Mouse (Mus musculus) small intestine, adult 2 months (tissue): ENCODE data around the gene Lima1. TPM values are rescaled to one million over a fixed set of nuclear protein-coding genes. Genes with fewer than 3 reads are reported as not detected.

ENCODE experiments used
- H3K27ac ChIP-seq: fragments of 200-500 bp; 2 replicates; pipeline ENCODE4 v1.5.1; 2012; ENCODE audit warnings: low read depth, low read length, control low read depth, inconsistent platforms; ENCODE audit not compliant: insufficient read depth
- H3K27me3 ChIP-seq: fragments of 200-500 bp; 2 replicates; pipeline ENCODE4 v1.6.1; 2012; ENCODE audit warnings: mild to moderate bottlenecking, moderate library complexity, low read length, inconsistent platforms; ENCODE audit not compliant: control insufficient read depth, insufficient read depth
- H3K36me3 ChIP-seq: fragments of 200-500 bp; 2 replicates; pipeline ENCODE4 v1.6.1; 2012; ENCODE audit warnings: mild to moderate bottlenecking, low read length, control low read depth, inconsistent platforms; ENCODE audit not compliant: control insufficient read depth, insufficient read depth
- H3K4me1 ChIP-seq: fragments of 200-500 bp; 2 replicates; pipeline ENCODE4 v1.6.1; 2012; ENCODE audit warnings: low read length, inconsistent platforms, mixed read lengths; ENCODE audit not compliant: control insufficient read depth, insufficient read depth, insufficient read length
- H3K4me3 ChIP-seq: fragments of 200-500 bp; 2 replicates; pipeline ENCODE4 v1.5.1; 2012; ENCODE audit warnings: low read depth, mild to moderate bottlenecking, control low read depth, inconsistent platforms, low read length, moderate library complexity
- CTCF ChIP-seq: fragments of 200-500 bp; IDR thresholded peaks from 2 replicates; pipeline ENCODE4 v1.5.1; 2012; ENCODE audit warnings: low read depth, mild to moderate bottlenecking, control low read depth, inconsistent platforms, low read length, moderate library complexity, mixed read lengths; ENCODE audit not compliant: insufficient replicate concordance, insufficient read length; ENCODE audit errors: extremely low read depth
- POLR2A ChIP-seq: fragments of 200-500 bp; IDR thresholded peaks from 2 replicates; pipeline ENCODE4 v1.6.1; 2012; ENCODE audit warnings: low read depth, mild to moderate bottlenecking, control low read depth, inconsistent platforms, low read length, moderate library complexity
- WGBS: fragments of 180-500 bp; shearing (Covaris S2); methylation state at CpG from one replicate; pipeline ENCODE4 v1.1.7; 2018; 5-methylcytosine and 5-hydroxymethylcytosine counted together
- polyA plus RNA-seq: library from polyadenylated mRNA; depleted of rRNA; stranded (reverse); fragments of >200 nt; gene quantifications from 2 replicates; pipeline ENCODE4 v1.2.3, GENCODE M21; 2012

Gene Lima1
- polyA plus RNA-seq, 1 experiment: 47.7 TPM

GRCm38 (mm10) chr15:99907041-99907440 is 31.8 kb upstream of the Lima1 start:
- H3K27ac ChIP-seq: no peak overlapping the region
- WGBS: 39% methylated on average over 4 of the region's 4 CpGs

GRCm38 (mm10) chr15:99904841-99905240 is 29.6 kb upstream of the Lima1 start:
- no peak overlapping the region for H3K27ac ChIP-seq
- 84% methylated on average over 9 of the region's 9 CpGs for WGBS

More at GRCm38 (mm10) chr15:99907041-99907440, 31.8 kb upstream of the Lima1 start:
- H3K36me3 ChIP-seq: no peaks in the 10 kb centered on the region
- H3K27me3 ChIP-seq: no peaks in the 10 kb centered on the region
- no peak overlapping the region for H3K4me3 ChIP-seq
- TF ChIP-seq CTCF (no peak), POLR2A (no peak)
- peaks cover 15% of the 10 kb centered on the region; the same call in 1 of the 2 replicates for H3K4me1 ChIP-seq

GRCm38 (mm10) chr15:99904333-99904732 is 29.1 kb upstream of the Lima1 start:
- 3% methylated on average over 4 of the region's 4 CpGs for WGBS
- no peaks in the 10 kb centered on the region for H3K27me3 ChIP-seq
- H3K4me1 ChIP-seq: peaks cover 12% of the 10 kb centered on the region; the same call in 1 of the 2 replicates
- H3K4me3 ChIP-seq: no peak overlapping the region
- peak; percentile 63; the same call in 1 of the 2 replicates for TF ChIP-seq CTCF
- TF ChIP-seq POLR2A: no peak
- H3K27ac ChIP-seq: no peak overlapping the region
- no peaks in the 10 kb centered on the region for H3K36me3 ChIP-seq

More at GRCm38 (mm10) chr15:99904841-99905240, 29.6 kb upstream of the Lima1 start:
- H3K27me3 ChIP-seq: no peaks in the 10 kb centered on the region
- TF ChIP-seq CTCF (no peak), POLR2A (no peak)
- no peaks in the 10 kb centered on the region for H3K36me3 ChIP-seq
- H3K4me1 ChIP-seq: peaks cover 15% of the 10 kb centered on the region; the same call in 1 of the 2 replicates
- no peak overlapping the region for H3K4me3 ChIP-seq

GRCm38 (mm10) chr15:99903227-99903626 is 28.0 kb upstream of the Lima1 start:
- TF ChIP-seq CTCF (no peak), POLR2A (no peak)
- 77% methylated on average over 5 of the region's 5 CpGs for WGBS
- Histone ChIP-seq H3K27me3 (no peaks in the 10 kb centered on the region), H3K36me3 (no peaks in the 10 kb centered on the region), H3K27ac (0 out of 2 replicates have a peak overlapping the region, but pooled peaks have one; percentile 40), H3K4me1 (peaks cover 11% of the 10 kb centered on the region; the same call in 1 of the 2 replicates), H3K4me3 (no peak overlapping the region)

GRCm38 (mm10) chr15:99902786-99903185 is 27.5 kb upstream of the Lima1 start:
- Histone ChIP-seq H3K4me3 (no peak overlapping the region), H3K4me1 (peaks cover 11% of the 10 kb centered on the region; the same call in 1 of the 2 replicates), H3K27ac (0 out of 2 replicates have a peak overlapping the region, but pooled peaks have one; percentile 40), H3K36me3 (no peaks in the 10 kb centered on the region), H3K27me3 (no peaks in the 10 kb centered on the region)
- 34% methylated on average over 5 of the region's 5 CpGs for WGBS
- TF ChIP-seq CTCF (no peak), POLR2A (no peak)

GRCm38 (mm10) chr15:99896621-99897020 is 21.4 kb upstream of the Lima1 start:
- Histone ChIP-seq H3K4me3 (no peak overlapping the region), H3K4me1 (peaks cover 17% of the 10 kb centered on the region), H3K27ac (no peak overlapping the region), H3K36me3 (no peaks in the 10 kb centered on the region), H3K27me3 (no peaks in the 10 kb centered on the region)
- no peak for TF ChIP-seq POLR2A
- TF ChIP-seq CTCF: no peak

- 17% methylated on average over 3 of the region's 3 CpGs for WGBS
- no peaks in the 10 kb centered on the region for H3K36me3 ChIP-seq
- H3K27me3 ChIP-seq: no peaks in the 10 kb centered on the region
- TF ChIP-seq POLR2A: no peak
- TF ChIP-seq CTCF: no peak
- H3K27ac ChIP-seq: peak overlapping the region; percentile 96
- peaks cover 26% of the 10 kb centered on the region for H3K4me1 ChIP-seq
- H3K4me3 ChIP-seq: no peak overlapping the region
Measured at GRCm38 (mm10) chr15:99891355-99891754, 16.1 kb upstream of the Lima1 start.
